Comparison of ENCODE assay signal across 22 mouse cellular contexts in the genomic region with DNA sequence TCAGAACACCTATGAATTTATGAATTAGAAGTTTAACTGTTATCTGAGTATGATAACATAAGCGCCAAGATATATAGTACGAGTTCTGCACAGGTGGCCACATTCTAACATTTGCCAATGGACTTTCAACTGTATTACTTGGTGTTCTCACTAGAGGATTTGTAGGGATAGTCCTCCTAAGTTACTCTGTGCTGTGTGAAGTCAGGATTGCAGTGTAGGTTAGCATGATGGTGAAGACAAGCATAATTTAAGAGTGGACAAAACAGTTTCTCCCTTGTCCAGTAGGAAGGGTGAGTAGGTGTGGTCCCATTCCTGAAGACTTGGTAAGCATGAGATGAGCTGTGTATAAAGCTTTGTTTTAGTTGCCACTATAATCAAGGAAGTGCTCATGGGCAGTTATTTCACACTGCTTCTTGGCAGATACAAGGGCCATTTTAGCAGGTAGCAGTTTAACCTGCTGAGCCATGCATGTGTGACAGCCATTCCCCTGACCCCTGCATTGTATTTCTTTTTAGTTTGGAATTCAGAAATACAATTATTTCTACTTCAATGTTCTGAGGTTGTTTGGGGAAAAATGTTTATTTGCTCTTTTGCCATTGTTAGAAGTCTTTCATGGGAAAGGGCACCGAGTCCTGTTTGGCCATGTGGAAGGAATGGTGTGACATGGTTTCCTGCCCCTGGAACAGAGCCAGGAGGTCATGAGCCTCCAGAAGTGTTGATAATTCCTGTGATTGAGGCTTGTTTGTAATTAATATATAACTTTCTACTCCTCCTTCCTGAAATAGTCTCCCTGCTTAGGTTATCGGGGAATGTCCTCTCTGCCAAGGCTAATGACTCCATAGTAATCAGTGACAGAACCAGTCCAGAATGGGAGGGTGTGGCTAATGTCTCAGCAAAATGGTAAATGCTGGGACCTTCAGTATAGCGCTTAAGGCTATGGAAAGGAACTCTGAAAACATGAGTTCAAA.
DNase-seq lines count a peak whose midpoint lies in the region; ATAC-seq and TF ChIP-seq lines count a peak whose summit lies in the region.
"Had no signal": no experiment of that assay in that cellular context is flagged by ENCODE, and none has a peak within 500 bp of the region (broad histone marks: within the 10 kb centered on the region; RNA-seq: fewer than 3 reads in every experiment).

No protein-coding gene starts in this region.

- 74% methylated on average over 5 of the region's 5 CpGs for WGBS in liver, adult 2 months
- WGBS in liver, postnatal 0 days (ENCODE audit: insufficient replicate concordance) = 69% methylated on average over 5 of the region's 5 CpGs
- 66% methylated on average over 5 of the region's 5 CpGs for WGBS in stomach, postnatal 0 days

- no peaks in the 10 kb centered on the region for H3K4me1 ChIP-seq in liver, adult 2 months (ENCODE audit: control insufficient read depth, insufficient read depth, low read length)
- H3K4me1 ChIP-seq in liver, postnatal 0 days (ENCODE audit: insufficient read depth) = no peaks in the 10 kb centered on the region
- H3K4me1 ChIP-seq in stomach, postnatal 0 days (replicated peaks; ENCODE audit: control insufficient read depth, insufficient read depth) = no peaks in the 10 kb centered on the region
- H3K4me1 ChIP-seq: embryonic facial prominence, embryonic 13.5 days; forebrain, embryonic 15.5 days; hindbrain, embryonic 12.5 days; limb, embryonic 12.5 days; liver, embryonic 13.5 days; lung, embryonic 15.5 days had no signal

- H3K27ac ChIP-seq in liver, adult 2 months (replicated peaks; ENCODE audit: insufficient read depth, low read depth, low read length) = no peak overlapping the region
- no peak overlapping the region for H3K27ac ChIP-seq in liver, postnatal 0 days (ENCODE audit: low read depth)
- H3K27ac ChIP-seq in stomach, postnatal 0 days (replicated peaks) = no peak overlapping the region
- H3K27ac ChIP-seq: embryonic facial prominence, embryonic 13.5 days; forebrain, embryonic 15.5 days; hindbrain, embryonic 12.5 days; limb, embryonic 12.5 days; liver, embryonic 13.5 days; lung, embryonic 15.5 days had no signal

- DNase-seq in liver, adult 2 months (ENCODE audit: extremely low read depth, low read depth, low spot score) = peak; percentile 41
- DNase-seq in liver, postnatal 0 days = no peak
- peak; percentile 79 for DNase-seq in kidney, adult 9 months
- peak; percentile 68 to 73 for DNase-seq in kidney, postnatal 25 days
- DNase-seq in stomach, postnatal 0 days (ENCODE audit: low spot score) = peak; percentile 27
- DNase-seq in adrenal gland, postnatal 4 days (ENCODE audit: low spot score in 2 of 2) = no peak
- DNase-seq in right cerebral cortex, adult 18-20 months = no peak
- no peak for DNase-seq in B cell, adult 2 months
- DNase-seq: cerebellum, adult 9-10 months; gastrocnemius, postnatal 36 days; heart, postnatal 10 days; liver, embryonic 13.5 days; thymus, adult 2 months had no signal

- TF ChIP-seq EP300 in liver, postnatal 0 days (IDR thresholded peaks at IDR 0.05; ENCODE audit: low read depth) = no peak
- no peak for TF ChIP-seq EP300 in stomach, postnatal 0 days (optimal IDR thresholded peaks at IDR 0.05)

- no peak overlapping the region for H3K4me3 ChIP-seq in liver, adult 2 months (ENCODE audit: insufficient read depth, low read depth, low read length)
- H3K4me3 ChIP-seq in liver, postnatal 0 days (ENCODE audit: low read depth, low read length) = no peak overlapping the region
- H3K4me3 ChIP-seq in stomach, postnatal 0 days (ENCODE audit: low read depth, low read length) = no peak overlapping the region
- H3K4me3 ChIP-seq: embryonic facial prominence, embryonic 13.5 days; forebrain, embryonic 15.5 days; hindbrain, embryonic 12.5 days; limb, embryonic 12.5 days; liver, embryonic 13.5 days; lung, embryonic 15.5 days had no signal

- no peaks in the 10 kb centered on the region for H3K79me2 ChIP-seq in liver, adult 2 months (ENCODE audit: control insufficient read depth, insufficient read depth, low read length)

- H3K4me2 ChIP-seq in liver, postnatal 0 days (ENCODE audit: low read depth, low read length) = no peak overlapping the region
- no peak overlapping the region for H3K4me2 ChIP-seq in stomach, postnatal 0 days (replicated peaks; ENCODE audit: low read depth)
- H3K4me2 ChIP-seq: embryonic facial prominence, embryonic 13.5 days; forebrain, embryonic 15.5 days; heart, embryonic 11.5 days; hindbrain, embryonic 12.5 days; limb, embryonic 12.5 days; liver, embryonic 13.5 days; lung, embryonic 15.5 days; midbrain, embryonic 11.5 days had no signal

- H3K9ac ChIP-seq in liver, adult 2 months (ENCODE audit: low read depth, low read length) = no peak overlapping the region
- H3K9ac ChIP-seq in liver, postnatal 0 days (replicated peaks) = no peak overlapping the region
- H3K9ac ChIP-seq in stomach, postnatal 0 days (ENCODE audit: low read length) = no peak overlapping the region
- H3K9ac ChIP-seq: embryonic facial prominence, embryonic 13.5 days; forebrain, embryonic 15.5 days; hindbrain, embryonic 12.5 days; limb, embryonic 12.5 days; liver, embryonic 13.5 days; lung, embryonic 15.5 days had no signal

- no peaks in the 10 kb centered on the region for H3K36me3 ChIP-seq in liver, adult 2 months (ENCODE audit: control insufficient read depth, insufficient read depth, low read length)
- no peaks in the 10 kb centered on the region for H3K36me3 ChIP-seq in liver, postnatal 0 days (replicated peaks; ENCODE audit: insufficient read depth, low read length)
- no peaks in the 10 kb centered on the region for H3K36me3 ChIP-seq in stomach, postnatal 0 days (ENCODE audit: control insufficient read depth, insufficient read depth, low read length)
- H3K36me3 ChIP-seq: embryonic facial prominence, embryonic 13.5 days; forebrain, embryonic 15.5 days; G1E; hindbrain, embryonic 12.5 days; limb, embryonic 12.5 days; liver, embryonic 13.5 days; lung, embryonic 15.5 days had no signal

- ATAC-seq in liver, postnatal 0 days = no peak
- ATAC-seq in stomach, postnatal 0 days (ENCODE audit: low FRiP score, low TSS enrichment) = peak; percentile 45; the same call in 1 of the 2 replicates
- ATAC-seq: forebrain, embryonic 15.5 days; inflammation-experienced regulatory T-cells, adult 6 months had no signal

- no peak for TF ChIP-seq POLR2A in liver, adult 2 months (IDR thresholded peaks at IDR 0.05; ENCODE audit: extremely low read depth, insufficient read depth, low read length)

- no peaks in the 10 kb centered on the region for H3K9me3 ChIP-seq in liver, postnatal 0 days (ENCODE audit: low read length)
- no peaks in the 10 kb centered on the region; the same call in 1 of the 2 replicates for H3K9me3 ChIP-seq in stomach, postnatal 0 days (ENCODE audit: control insufficient read depth, low read length)
- H3K9me3 ChIP-seq: embryonic facial prominence, embryonic 13.5 days; forebrain, embryonic 15.5 days; hindbrain, embryonic 12.5 days; liver, embryonic 13.5 days; lung, embryonic 15.5 days had no signal

- no peak for TF ChIP-seq CTCF in liver, adult 2 months (IDR thresholded peaks at IDR 0.05; ENCODE audit: low read depth, low read length)
- TF ChIP-seq CTCF in liver, postnatal 0 days (IDR thresholded peaks at IDR 0.05; ENCODE audit: low read depth) = no peak
- no peak for TF ChIP-seq CTCF in stomach, postnatal 0 days (IDR thresholded peaks at IDR 0.05; ENCODE audit: low read depth)

- H3K27me3 ChIP-seq in liver, adult 2 months (ENCODE audit: control insufficient read depth, insufficient read depth, low read length) = no peaks in the 10 kb centered on the region
- H3K27me3 ChIP-seq in liver, postnatal 0 days (ENCODE audit: insufficient read depth, low read length) = no peaks in the 10 kb centered on the region
- no peaks in the 10 kb centered on the region for H3K27me3 ChIP-seq in stomach, postnatal 0 days (ENCODE audit: control insufficient read depth, insufficient read depth, low read length)
- H3K27me3 ChIP-seq: embryonic facial prominence, embryonic 13.5 days; forebrain, embryonic 15.5 days; hindbrain, embryonic 12.5 days; limb, embryonic 12.5 days; liver, embryonic 13.5 days; lung, embryonic 15.5 days had no signal

Comparison
In these comparisons a context has a peak if more than half of its experiments do, and no peak if none do; other contexts are left out.
1. DNase-seq: peak in liver, adult 2 months (single experiment), kidney, adult 9 months (single experiment), kidney, postnatal 25 days (2 of 2) and stomach, postnatal 0 days (single experiment); none in liver, postnatal 0 days (single experiment), adrenal gland, postnatal 4 days (0 of 2), right cerebral cortex, adult 18-20 months (single experiment) and B cell, adult 2 months (0 of 2).